Mouse (Mus musculus) adrenal gland, postnatal 10 days (tissue): ENCODE data around the gene Mon2. TPM values are rescaled to one million over a fixed set of nuclear protein-coding genes. Genes with fewer than 3 reads are reported as not detected.

ENCODE experiments used
- DNase-seq: peaks from one replicate; pipeline ENCODE4 v3.0.0; 2021; ENCODE audit warnings: mixed read lengths
- microRNA-seq: library from miRNA; unstranded; fragments of <30 nt; microRNA quantifications from one replicate; pipeline ENCODE4 v1.2.0, GENCODE M21; 2021
- total RNA-seq, 2 experiments: library from RNA; stranded (reverse); gene quantifications; 2 replicates each; pipeline ENCODE4 v1.2.3; 2021

The Mon2 gene
- total RNA-seq, 2 experiments from 2014 or later: 62.0 to 78.6 TPM

GRCm38 (mm10) chr10:122963463-122964240 is 112.7 kb downstream of the Mon2 start:
- no peak for DNase-seq

- no peak for DNase-seq
Measured at GRCm38 (mm10) chr10:122962651-122963050, 113.7 kb downstream of the Mon2 start.

- DNase-seq: no peak
Measured at GRCm38 (mm10) chr10:122961494-122961893, 114.8 kb downstream of the Mon2 start.

GRCm38 (mm10) chr10:122960738-122961137 is 115.6 kb downstream of the Mon2 start:
- no peak for DNase-seq

- no peak for DNase-seq
Measured at GRCm38 (mm10) chr10:122960216-122960615, 116.1 kb downstream of the Mon2 start.

- no peak for DNase-seq
Measured at GRCm38 (mm10) chr10:122958699-122959098, 117.6 kb downstream of the Mon2 start.

GRCm38 (mm10) chr10:122957918-122958317 is 118.4 kb downstream of the Mon2 start:
- no peak for DNase-seq

GRCm38 (mm10) chr10:122953576-122953975 is 122.7 kb downstream of the Mon2 start:
- no peak for DNase-seq

- no peak for DNase-seq
Measured at GRCm38 (mm10) chr10:122950966-122951365, 125.3 kb downstream of the Mon2 start.

- no peak for DNase-seq
Measured at GRCm38 (mm10) chr10:122944888-122945287, 131.4 kb downstream of the Mon2 start.

GRCm38 (mm10) chr10:122943824-122944223 is 132.5 kb downstream of the Mon2 start:
- DNase-seq: no peak

GRCm38 (mm10) chr10:122942771-122943170 is 133.5 kb downstream of the Mon2 start:
- no peak for DNase-seq

Small RNA genes lying within 50 kb of the gene (microRNA-seq; reads per million reads assigned to microRNA genes)
- gene Mirlet7i: 62,179 reads per million, percentile 99 among the genes with 10 or more reads in this experiment

Other genes with a start within 250 kb of the Mon2 start
- gene Usp15, start 120.5 kb upstream of the Mon2 start, total RNA-seq: 10 to 100 TPM; 74.7 to 85.6 TPM
- 1 to 10 TPM; 1.2 to 1.5 TPM for gene Fam19a2, start 187.5 kb upstream of the Mon2 start, total RNA-seq